Mouse (Mus musculus): Measurements from ENCODE around the gene Lrrc75a.

GRCm38 (mm10) chr11:62603312-62604056 lies 44.8 kb downstream of the Lrrc75a start:
- TF ChIP-seq POLR2A (IDR thresholded peaks at IDR 0.05; ENCODE audit: borderline replicate concordance, extremely low read depth, low read depth, low read length), result no peak
- TF ChIP-seq CTCF (IDR thresholded peaks at IDR 0.05; ENCODE audit: insufficient read depth, low read length), result no peak
